Mouse (Mus musculus) limb, embryonic 13.5 days (tissue): ENCODE data around the gene Zswim3. TPM values are rescaled to one million over a fixed set of nuclear protein-coding genes. Genes with fewer than 3 reads are reported as not detected.
"Not testable (repeated sequence)": the region's sequence is repeated elsewhere in the genome, so short reads cannot be mapped to it uniquely, and the experiment has no call there.

Experiments
- ATAC-seq: fragments of 200-750 bp; cut with Nextera tagmentation; 2 replicates; pipeline ENCODE4 v1.8.0; 2017; ENCODE audit warnings: low read depth, moderate number of reproducible peaks, moderate TSS enrichment; ENCODE audit not compliant: low FRiP score
- H3K27ac ChIP-seq: fragments of 300-500 bp; sonication (generic); 2 replicates; pipeline ENCODE4 v1.5.1; 2015; ENCODE audit warnings: inconsistent platforms, mild to moderate bottlenecking, moderate library complexity
- H3K27me3 ChIP-seq: fragments of 300-500 bp; sonication (generic); 2 replicates; pipeline ENCODE4 v1.6.1; 2015; ENCODE audit warnings: mild to moderate bottlenecking, inconsistent platforms
- H3K36me3 ChIP-seq: fragments of 300-500 bp; sonication (generic); 2 replicates; pipeline ENCODE4 v1.6.1; 2015; ENCODE audit warnings: inconsistent platforms, mild to moderate bottlenecking, moderate library complexity
- H3K4me1 ChIP-seq: fragments of 300-500 bp; sonication (generic); 2 replicates; pipeline ENCODE4 v1.6.1; 2015; ENCODE audit warnings: inconsistent platforms
- H3K4me2 ChIP-seq: fragments of 300-500 bp; sonication (generic); replicated peaks from 2 replicates; pipeline ENCODE4 v1.6.1; 2015; ENCODE audit warnings: inconsistent platforms, mild to moderate bottlenecking, moderate library complexity
- H3K4me3 ChIP-seq: fragments of 300-500 bp; sonication (generic); 2 replicates; pipeline ENCODE4 v1.5.1; 2015; ENCODE audit warnings: moderate library complexity, mild to moderate bottlenecking, inconsistent platforms
- H3K9ac ChIP-seq: fragments of 300-500 bp; sonication (generic); 2 replicates; pipeline ENCODE4 v1.6.1; 2015; ENCODE audit warnings: mild to moderate bottlenecking, inconsistent platforms
- H3K9me3 ChIP-seq: fragments of 300-500 bp; sonication (generic); 2 replicates; pipeline ENCODE4 v1.6.1; 2016; ENCODE audit warnings: inconsistent platforms
- WGBS: fragments of 180-500 bp; shearing (Covaris S2); methylation state at CpG from one replicate; pipeline ENCODE4 v1.1.7; 2015; 5-methylcytosine and 5-hydroxymethylcytosine counted together
- polyA plus RNA-seq: library from polyadenylated mRNA; unstranded; fragments of >200 nt; fragmentation: Nextera tagmentation; extraction: Ambion mirVana; gene quantifications from 2 replicates; pipeline ENCODE4 v1.2.1, GENCODE M21; 2015

Gene Zswim3
- polyA plus RNA-seq, 1 experiment from 2014 or later, result 7.2 TPM

- H3K27me3 ChIP-seq, result peaks cover 39% of the 10 kb centered on the region
- no peaks in the 10 kb centered on the region for H3K9me3 ChIP-seq
- no peak for ATAC-seq
- 77% methylated on average over 4 of the region's 4 CpGs for WGBS
- peaks cover 30% of the 10 kb centered on the region for H3K4me1 ChIP-seq
- H3K27ac ChIP-seq, result no peak overlapping the region
- no peak overlapping the region for H3K9ac ChIP-seq
- H3K4me2 ChIP-seq, result no peak overlapping the region
- H3K36me3 ChIP-seq, result no peaks in the 10 kb centered on the region
- no peak overlapping the region for H3K4me3 ChIP-seq
Measured at GRCm38 (mm10) chr2:164861094-164861493, 56.2 kb downstream of the Zswim3 start.

GRCm38 (mm10) chr2:164862179-164862861, 57.4 kb downstream of the Zswim3 start:
- no peaks in the 10 kb centered on the region for H3K9me3 ChIP-seq
- H3K4me2 ChIP-seq, result no peak overlapping the region
- H3K36me3 ChIP-seq, result no peaks in the 10 kb centered on the region
- H3K4me3 ChIP-seq, result no peak overlapping the region
- 28% methylated on average over 9 of the region's 9 CpGs for WGBS
- ATAC-seq, result peak; percentile 66
- peak overlapping the region; percentile 33; the same call in 1 of the 2 replicates for H3K27ac ChIP-seq
- H3K27me3 ChIP-seq, result peaks cover 27% of the 10 kb centered on the region
- no peak overlapping the region for H3K9ac ChIP-seq
- peaks cover 19% of the 10 kb centered on the region for H3K4me1 ChIP-seq

- Histone ChIP-seq H3K4me1 (peaks cover 11% of the 10 kb centered on the region), H3K27me3 (peaks cover 16% of the 10 kb centered on the region)
- not testable (repeated sequence) for ATAC-seq, H3K4me2 ChIP-seq, H3K36me3 ChIP-seq, H3K9ac ChIP-seq, H3K4me3 ChIP-seq, H3K9me3 ChIP-seq, H3K27ac ChIP-seq
- WGBS, result 87% methylated on average over 8 of the region's 9 CpGs
Measured at GRCm38 (mm10) chr2:164863411-164863810, 58.5 kb downstream of the Zswim3 start.

- no peak overlapping the region for H3K27ac ChIP-seq
- H3K4me1 ChIP-seq, result peaks cover 11% of the 10 kb centered on the region
- WGBS, result 65% methylated on average over 4 of the region's 4 CpGs
- no peak for ATAC-seq
- H3K4me3 ChIP-seq, result no peak overlapping the region
- peaks cover 6% of the 10 kb centered on the region; the same call in 1 of the 2 replicates for H3K9me3 ChIP-seq
- no peak overlapping the region for H3K9ac ChIP-seq
- H3K36me3 ChIP-seq, result no peaks in the 10 kb centered on the region
- no peak overlapping the region for H3K4me2 ChIP-seq
- H3K27me3 ChIP-seq, result peaks cover 6% of the 10 kb centered on the region
Measured at GRCm38 (mm10) chr2:164864593-164864992, 59.7 kb downstream of the Zswim3 start.

GRCm38 (mm10) chr2:164866741-164867551, 62.0 kb downstream of the Zswim3 start:
- peaks cover 6% of the 10 kb centered on the region; the same call in 1 of the 2 replicates for H3K9me3 ChIP-seq
- peaks cover 9% of the 10 kb centered on the region for H3K4me1 ChIP-seq
- ATAC-seq, result peak; percentile 31; the same call in 1 of the 2 replicates
- no peak overlapping the region for H3K4me3 ChIP-seq
- H3K27me3 ChIP-seq, result no peaks in the 10 kb centered on the region
- no peak overlapping the region for H3K27ac ChIP-seq
- H3K36me3 ChIP-seq, result no peaks in the 10 kb centered on the region
- no peak overlapping the region for H3K9ac ChIP-seq
- 60% methylated on average over 16 of the region's 16 CpGs for WGBS
- no peak overlapping the region for H3K4me2 ChIP-seq

- no peaks in the 10 kb centered on the region for H3K36me3 ChIP-seq
Measured at GRCm38 (mm10) chr2:164867566-164867965, 62.7 kb downstream of the Zswim3 start.

GRCm38 (mm10) chr2:164868491-164868890, 63.6 kb downstream of the Zswim3 start:
- ATAC-seq, result peak; percentile 32; the same call in 1 of the 2 replicates

More at GRCm38 (mm10) chr2:164867566-164867965, 62.7 kb downstream of the Zswim3 start:
- Histone ChIP-seq H3K27me3 (no peaks in the 10 kb centered on the region), H3K9me3 (peaks cover 6% of the 10 kb centered on the region; the same call in 1 of the 2 replicates), H3K4me3 (no peak overlapping the region), H3K27ac (no peak overlapping the region), H3K4me2 (no peak overlapping the region), H3K9ac (no peak overlapping the region), H3K4me1 (peaks cover 2% of the 10 kb centered on the region; the same call in 1 of the 2 replicates)
- ATAC-seq, result no peak
- 93% methylated on average over 7 of the region's 7 CpGs for WGBS

More at GRCm38 (mm10) chr2:164868491-164868890, 63.6 kb downstream of the Zswim3 start:
- Histone ChIP-seq H3K27me3 (no peaks in the 10 kb centered on the region), H3K27ac (no peak overlapping the region), H3K4me1 (no peaks in the 10 kb centered on the region), H3K36me3 (no peaks in the 10 kb centered on the region), H3K9me3 (peaks cover 6% of the 10 kb centered on the region; the same call in 1 of the 2 replicates), H3K4me3 (no peak overlapping the region), H3K4me2 (no peak overlapping the region), H3K9ac (no peak overlapping the region)
- 86% methylated on average over 7 of the region's 7 CpGs for WGBS

Other genes with a start within 250 kb of the Zswim3 start
- gene Wfdc2, start 242.7 kb upstream of the Zswim3 start, polyA plus RNA-seq, result 30.4 and 36.0 TPM in 2 replicates
- gene Spint3, start 231.6 kb upstream of the Zswim3 start, polyA plus RNA-seq, result not detected in 2 replicates
- gene Wfdc6a, start 219.7 kb upstream of the Zswim3 start, polyA plus RNA-seq, result not detected in 2 replicates
- not detected in 2 replicates for gene Eppin, start 211.5 kb upstream of the Zswim3 start, polyA plus RNA-seq
- not detected in 2 replicates for gene Wfdc6b, start 191.6 kb upstream of the Zswim3 start, polyA plus RNA-seq
- not detected in 2 replicates for gene Wfdc8, start 191.5 kb upstream of the Zswim3 start, polyA plus RNA-seq
- not detected in 2 replicates for gene Wfdc16, start 166.3 kb upstream of the Zswim3 start, polyA plus RNA-seq
- gene Wfdc10, start 149.1 kb upstream of the Zswim3 start, polyA plus RNA-seq, result not detected in 2 replicates
- gene Wfdc9, start 148.5 kb upstream of the Zswim3 start, polyA plus RNA-seq, result not detected in 2 replicates
- not detected in 2 replicates for gene Wfdc11, start 131.0 kb upstream of the Zswim3 start, polyA plus RNA-seq
- 0.18 and 0.36 TPM in 2 replicates for gene Wfdc13, start 120.0 kb upstream of the Zswim3 start, polyA plus RNA-seq
- not detected in 2 replicates for gene Spint4, start 106.6 kb upstream of the Zswim3 start, polyA plus RNA-seq
- gene Spint5, start 89.8 kb upstream of the Zswim3 start, polyA plus RNA-seq, result not detected in 2 replicates
- 0.69 and 0.87 TPM in 2 replicates for gene Wfdc3, start 59.2 kb upstream of the Zswim3 start, polyA plus RNA-seq
- 80.6 and 85.1 TPM in 2 replicates for gene Dnttip1, start 59.1 kb upstream of the Zswim3 start, polyA plus RNA-seq
- gene Ube2c, start 35.2 kb upstream of the Zswim3 start, polyA plus RNA-seq, result 432 and 450 TPM in 2 replicates
- 190 and 195 TPM in 2 replicates for gene Tnnc2, start 25.1 kb upstream of the Zswim3 start, polyA plus RNA-seq
- gene Snx21, start 19.3 kb upstream of the Zswim3 start, polyA plus RNA-seq, result 26.3 and 27.6 TPM in 2 replicates
- 17.5 and 17.6 TPM in 2 replicates for gene Acot8, start 216 bp upstream of the Zswim3 start, polyA plus RNA-seq
- 17.8 and 18.2 TPM in 2 replicates for gene Zswim1, start 17.6 kb downstream of the Zswim3 start, polyA plus RNA-seq
- gene Spata25, start 23.4 kb downstream of the Zswim3 start, polyA plus RNA-seq, result not detected in 2 replicates
- 131 and 135 TPM in 2 replicates for gene Ctsa, start 27.8 kb downstream of the Zswim3 start, polyA plus RNA-seq
- gene Neurl2, start 28.4 kb downstream of the Zswim3 start, polyA plus RNA-seq, result 6.7 and 7.1 TPM in 2 replicates
- 36.7 and 44.0 TPM in 2 replicates for gene Pltp, start 52.6 kb downstream of the Zswim3 start, polyA plus RNA-seq
- 87.4 and 88.4 TPM in 2 replicates for gene Pcif1, start 74.2 kb downstream of the Zswim3 start, polyA plus RNA-seq
- gene Zfp335, start 106.7 kb downstream of the Zswim3 start, polyA plus RNA-seq, result 13.5 and 15.2 TPM in 2 replicates
- gene Mmp9, start 135.7 kb downstream of the Zswim3 start, polyA plus RNA-seq, result 5.5 and 7.1 TPM in 2 replicates
- 1.00 and 1.2 TPM in 2 replicates for gene Slc12a5, start 155.7 kb downstream of the Zswim3 start, polyA plus RNA-seq
- gene Ncoa5, start 229.8 kb downstream of the Zswim3 start, polyA plus RNA-seq, result 92.3 and 99.1 TPM in 2 replicates